Mouse (Mus musculus): Measurements from ENCODE around the gene Dlg2.

GRCm38 (mm10) chr7:91089211-91089930 lies 612.9 kb downstream of the Dlg2 start:
- TF ChIP-seq CTCF (IDR thresholded peaks at IDR 0.05; ENCODE audit: borderline replicate concordance, extremely low read depth, insufficient read depth, insufficient read length), result no peak
- TF ChIP-seq POLR2A (IDR thresholded peaks at IDR 0.05; ENCODE audit: borderline replicate concordance, extremely low read depth, insufficient read depth, insufficient read length, poor library complexity, severe bottlenecking), result no peak

All from brain, embryonic 14.5 days (tissue).